Mouse (Mus musculus) thymus, adult 2 months (tissue): Measurements from ENCODE around the gene St3gal6.

ENCODE experiments used
- CTCF ChIP-seq: fragments of 200-500 bp; IDR thresholded peaks from 2 replicates; pipeline ENCODE4 v1.5.1; 2012; ENCODE audit warnings: mild to moderate bottlenecking, control low read depth, low read length, moderate library complexity, borderline replicate concordance; ENCODE audit not compliant: control insufficient read depth, poor library complexity, insufficient read depth; ENCODE audit errors: extremely low read depth
- POLR2A ChIP-seq: fragments of 200-500 bp; IDR thresholded peaks from 2 replicates; pipeline ENCODE4 v1.6.1; 2012; ENCODE audit warnings: mild to moderate bottlenecking, low read length, control low read depth, moderate library complexity; ENCODE audit not compliant: control insufficient read depth, poor library complexity, insufficient read depth; ENCODE audit errors: extremely low read depth

- TF ChIP-seq POLR2A, result no peak
- no peak for TF ChIP-seq CTCF
Observed at GRCm38 (mm10) chr16:58462519-58462918, 61.5 kb downstream of the St3gal6 start.
